Mouse (Mus musculus) c-Kit-negative CD71-positive TER-119-positive erythroid progenitor cells, embryonic 14.5 days (primary cell): ENCODE data around the gene Rln1.

Experiments used
- DNase-seq: peaks from one replicate; pipeline ENCODE4 v3.0.0-alpha.2; 2013; ENCODE audit warnings: low read depth, low spot score

The Rln1 gene

DNA sequence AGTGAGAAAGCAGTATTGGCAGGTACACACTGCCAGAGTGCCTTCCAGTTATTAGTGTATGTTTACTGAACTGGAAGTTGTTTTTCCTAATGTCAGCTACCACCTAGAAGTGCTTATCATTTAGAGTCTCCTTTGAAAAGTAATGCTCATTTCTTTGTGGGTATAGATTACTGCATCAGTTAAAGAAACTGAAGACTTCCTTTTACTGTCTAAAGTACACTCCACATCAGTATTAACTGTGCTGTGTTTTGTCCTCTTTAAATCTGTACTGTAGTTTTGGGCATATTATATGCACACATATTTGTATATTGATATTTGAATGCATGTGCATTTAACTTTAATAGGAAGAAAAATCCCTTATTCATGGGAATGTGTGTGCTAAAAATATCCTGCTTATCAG lies 38.3 kb downstream of the Rln1 start:
- DNase-seq = no peak

DNA sequence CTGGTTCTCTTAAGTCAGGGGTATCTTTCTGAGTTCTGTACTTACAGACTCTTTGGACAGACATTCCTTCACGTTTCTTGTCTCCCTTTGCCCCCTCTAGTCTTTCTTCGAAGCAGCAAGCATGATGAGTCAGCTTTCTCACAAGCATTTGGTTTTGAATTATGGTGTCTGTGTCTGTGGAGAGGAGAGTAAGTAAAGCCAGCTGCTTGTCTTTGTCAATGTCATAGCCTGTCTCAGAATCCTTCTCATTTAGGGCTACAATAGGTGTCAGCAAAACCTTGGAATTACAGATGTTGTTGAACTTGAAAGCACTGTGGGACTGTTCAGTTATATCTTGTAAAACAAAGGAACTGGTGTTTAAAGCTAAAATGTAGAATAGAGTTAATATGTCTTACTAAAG lies 39.7 kb downstream of the Rln1 start:
- no peak for DNase-seq

DNA sequence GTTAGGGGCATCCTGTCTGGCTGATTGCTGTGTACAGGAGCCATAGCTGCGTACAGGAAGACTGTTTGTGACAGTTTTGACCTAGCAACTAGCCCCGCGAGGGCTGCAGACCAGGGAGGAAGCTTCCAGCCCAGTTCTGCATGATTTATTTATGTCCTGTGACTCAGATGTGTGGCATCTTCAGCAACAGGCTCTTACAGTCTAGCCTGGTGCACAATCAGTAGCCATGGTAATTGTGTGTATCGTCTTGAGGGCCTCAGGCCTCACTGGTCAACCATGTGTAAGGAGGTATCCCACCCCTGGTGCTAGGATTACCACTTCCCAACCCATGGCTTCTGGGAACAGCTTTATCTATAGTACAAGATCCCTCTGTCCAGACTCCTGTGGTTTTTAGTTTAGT lies 41.9 kb downstream of the Rln1 start:
- DNase-seq = no peak

DNA sequence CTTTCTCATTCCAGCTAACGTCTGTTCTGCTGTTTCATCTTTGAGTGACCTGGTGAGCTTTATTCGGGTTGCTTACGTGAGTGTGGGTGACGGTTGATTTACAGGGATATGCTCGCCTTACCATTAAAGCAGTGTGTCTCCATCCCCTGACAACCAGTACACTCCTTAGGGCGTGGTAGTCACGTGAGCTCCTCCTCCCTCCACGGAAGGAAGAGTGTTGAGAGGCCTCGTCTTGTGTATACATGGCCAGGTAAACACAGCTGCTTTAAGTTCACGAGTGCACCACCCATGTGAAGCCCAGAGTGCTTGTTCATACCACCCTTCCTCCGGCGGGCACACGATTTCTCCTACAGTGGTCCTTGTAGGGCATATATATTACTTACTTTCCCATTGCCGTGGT lies 42.9 kb downstream of the Rln1 start:
- DNase-seq = no peak

DNA sequence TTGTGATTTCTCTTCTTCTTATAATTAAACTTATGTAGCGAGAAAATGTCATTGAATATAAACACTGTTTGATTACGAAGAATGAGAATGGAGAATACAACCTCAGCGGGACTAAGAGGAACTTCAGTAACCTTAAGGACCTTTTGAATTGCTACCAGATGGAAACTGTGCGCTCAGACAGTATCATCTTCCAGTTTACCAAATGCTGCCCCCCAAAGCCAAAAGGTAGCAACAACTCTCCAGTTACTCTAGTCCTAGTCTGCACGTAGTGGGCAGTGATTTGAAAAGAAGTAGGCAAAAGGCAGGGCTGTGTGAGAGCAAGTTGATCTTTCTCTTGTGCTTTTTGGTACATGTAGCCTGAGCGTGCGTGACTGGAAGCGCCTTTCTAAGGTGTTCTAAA lies 46.6 kb downstream of the Rln1 start:
- no peak for DNase-seq

DNA sequence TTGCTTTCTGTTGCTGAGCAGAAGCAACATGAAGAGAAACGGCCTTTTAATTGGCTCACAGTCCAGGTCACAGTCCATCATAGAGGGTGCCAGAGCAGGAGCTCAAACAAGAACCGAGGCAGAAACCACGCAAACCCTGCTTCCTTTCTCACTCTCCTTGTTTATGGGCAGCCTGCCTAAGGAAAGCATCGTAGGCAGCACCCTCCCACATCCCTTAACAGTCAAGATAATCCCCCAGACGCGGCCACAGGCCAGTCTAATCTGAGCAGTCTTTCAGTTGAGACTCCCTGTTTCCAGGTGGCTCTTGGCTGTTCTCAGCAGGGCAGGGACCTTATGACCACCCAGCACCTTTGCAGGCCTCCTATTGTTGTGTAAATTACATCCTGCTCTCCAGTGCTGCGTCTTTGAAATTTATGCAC lies 49.0 kb downstream of the Rln1 start:
- no peak for DNase-seq
